Mouse (Mus musculus): Measurements from ENCODE around the gene Mrps34.
A peak's percentile ranks its signal among the peaks of the same experiment; 100 is the strongest.

Mrps34 gene

DNA sequence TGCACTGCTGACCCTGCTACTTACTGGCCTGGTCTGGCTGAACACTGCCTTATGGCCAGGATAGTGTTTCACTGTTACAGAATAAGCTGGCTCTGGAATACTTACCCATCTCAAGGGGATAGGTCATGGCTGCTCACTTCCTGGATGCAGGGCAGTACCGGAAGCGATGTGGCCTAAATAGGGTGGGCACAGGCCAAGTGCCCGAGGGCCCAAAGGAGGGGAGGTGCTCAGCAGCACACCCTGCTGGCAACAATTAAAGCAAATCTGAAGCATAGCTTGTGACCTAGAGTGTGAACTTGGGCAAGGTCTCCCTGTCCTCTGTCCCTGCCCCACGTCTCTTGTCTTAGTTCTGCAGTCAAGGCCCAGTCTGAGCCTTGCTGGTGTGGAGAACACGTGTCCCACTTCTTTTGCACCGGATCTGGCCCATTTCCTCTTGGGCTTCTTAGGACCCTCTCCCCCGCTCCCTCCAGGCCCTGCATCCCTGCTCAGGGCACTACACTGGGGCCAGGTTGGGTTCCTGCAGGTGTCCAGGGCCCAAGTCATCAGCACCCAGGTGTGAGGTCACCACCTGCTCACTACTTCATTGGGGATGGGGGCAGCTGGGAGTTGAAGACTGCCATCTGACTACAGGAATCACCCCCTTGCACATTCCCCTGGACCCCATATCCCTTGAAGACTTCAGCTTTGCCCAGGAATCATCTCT, 13.0 kb upstream of the Mrps34 start:
- no peak for DNase-seq (ENCODE audit: low spot score)

DNA sequence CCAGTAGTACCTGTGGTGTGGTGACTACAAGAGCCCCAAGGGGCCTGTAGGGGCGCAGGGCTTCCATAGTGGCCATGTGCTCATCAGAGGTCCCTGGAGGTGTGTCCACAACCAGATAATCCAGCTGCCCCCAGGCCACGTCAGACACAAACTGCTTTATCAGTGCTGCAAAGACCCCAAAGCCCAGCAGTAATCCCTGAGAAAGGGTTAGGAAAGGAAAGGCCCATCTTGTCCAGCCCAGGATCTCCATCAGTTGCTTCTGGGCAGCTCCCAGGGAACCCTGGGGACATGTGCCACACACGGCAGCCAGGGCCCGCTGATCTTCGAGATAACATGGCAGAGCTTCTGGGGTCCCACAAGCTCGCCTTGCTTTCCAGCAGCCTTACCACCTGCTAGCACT, 10.5 kb upstream of the Mrps34 start:
- DNase-seq (ENCODE audit: low spot score): no peak

GRCm38 (mm10) chr17:24885356-24886133, 9.4 kb upstream of the Mrps34 start:
- DNase-seq (ENCODE audit: low spot score): no peak

- peak; percentile 99 for DNase-seq (ENCODE audit: low spot score)
Observed at GRCm38 (mm10) chr17:24886134-24886931, 8.6 kb upstream of the Mrps34 start, which contains the start of the genes Nubp2 and Spsb3. Gene Nubp2 (minus strand): TSS chr17:24886349. Gene Spsb3 (plus strand): TSS chr17:24886643.

DNA sequence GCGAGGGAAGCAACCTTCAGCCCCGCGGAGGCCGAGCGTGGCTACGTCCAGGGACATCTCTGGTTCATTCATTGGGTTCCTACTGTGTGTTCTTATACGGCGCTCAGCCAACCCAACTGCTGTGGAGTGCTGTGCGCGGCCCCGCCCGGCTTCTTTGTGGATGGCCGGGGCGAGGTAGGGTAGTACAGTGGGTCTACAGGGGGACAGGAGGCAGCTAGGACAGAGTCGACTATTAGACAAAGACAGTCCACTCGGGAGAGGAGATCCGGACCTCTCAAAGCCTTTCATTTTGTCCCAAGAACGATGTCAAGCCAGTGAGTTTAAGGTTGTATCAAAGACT, 8.0 kb upstream of the Mrps34 start:
- no peak for DNase-seq (ENCODE audit: low spot score)

DNA sequence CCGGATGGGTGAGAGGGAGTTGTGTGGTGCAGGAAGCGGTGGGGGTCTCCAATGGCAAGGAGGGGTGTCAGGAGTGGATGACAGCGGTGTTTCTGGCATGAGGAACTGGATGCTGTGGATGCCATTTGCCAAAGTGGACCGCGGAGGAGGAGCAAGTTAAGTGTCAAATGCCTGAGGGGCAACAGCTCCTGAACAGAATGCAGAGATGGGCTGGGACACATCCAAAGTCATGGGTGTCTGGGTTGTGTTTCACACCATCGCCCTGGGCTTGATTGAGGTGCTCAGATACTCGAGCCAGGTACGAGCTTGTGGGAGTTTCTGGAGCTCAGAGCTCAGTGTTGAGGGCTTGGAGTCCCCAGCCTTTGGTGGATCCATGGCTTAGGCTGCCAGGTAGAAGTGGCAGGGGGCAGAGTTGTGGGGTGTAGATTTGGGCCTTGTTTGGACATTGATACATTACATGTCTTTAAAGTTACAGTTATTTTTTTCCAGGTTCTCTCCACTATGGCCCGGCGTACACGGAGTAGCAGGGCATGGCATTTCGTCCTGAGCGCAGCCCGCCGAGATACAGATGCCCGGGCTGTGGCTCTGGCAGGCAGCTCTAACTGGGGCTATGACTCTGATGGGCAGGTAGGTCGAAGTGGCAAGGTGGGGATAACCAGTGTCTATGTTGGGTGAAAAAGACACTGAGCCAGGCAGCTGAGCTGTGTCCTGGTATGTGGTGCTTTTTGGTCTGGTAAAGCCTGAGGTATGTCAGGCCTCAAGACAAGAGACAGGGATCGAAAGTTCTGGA, 7.4 kb upstream of the Mrps34 start:
- no peak for DNase-seq (ENCODE audit: low spot score)

DNA sequence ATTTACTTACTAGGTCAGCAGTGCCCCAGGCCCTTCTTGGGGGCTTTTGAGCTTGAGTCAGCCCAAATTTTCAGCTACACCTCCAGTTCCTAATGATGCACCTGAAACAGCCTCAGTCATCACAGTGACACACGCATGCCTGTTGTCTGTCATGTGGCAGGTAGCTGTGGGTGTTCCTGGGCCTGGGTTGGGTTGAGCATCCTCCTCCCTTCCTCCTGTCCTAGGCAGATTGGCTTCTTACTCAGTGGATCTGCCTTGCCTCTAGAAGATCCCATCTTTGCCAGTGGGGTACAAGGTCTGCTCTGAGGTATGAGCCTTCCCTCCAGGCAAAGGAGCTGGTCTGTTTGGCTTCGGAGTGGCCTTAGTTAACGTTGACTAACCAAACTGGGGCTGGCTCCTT, 6.1 kb upstream of the Mrps34 start:
- DNase-seq (ENCODE audit: low spot score): no peak

- DNase-seq (ENCODE audit: low spot score): no peak
Observed at GRCm38 (mm10) chr17:24890151-24891092, 4.5 kb upstream of the Mrps34 start.

GRCm38 (mm10) chr17:24891321-24891720, 3.6 kb upstream of the Mrps34 start:
- DNase-seq (ENCODE audit: low spot score): no peak

DNA sequence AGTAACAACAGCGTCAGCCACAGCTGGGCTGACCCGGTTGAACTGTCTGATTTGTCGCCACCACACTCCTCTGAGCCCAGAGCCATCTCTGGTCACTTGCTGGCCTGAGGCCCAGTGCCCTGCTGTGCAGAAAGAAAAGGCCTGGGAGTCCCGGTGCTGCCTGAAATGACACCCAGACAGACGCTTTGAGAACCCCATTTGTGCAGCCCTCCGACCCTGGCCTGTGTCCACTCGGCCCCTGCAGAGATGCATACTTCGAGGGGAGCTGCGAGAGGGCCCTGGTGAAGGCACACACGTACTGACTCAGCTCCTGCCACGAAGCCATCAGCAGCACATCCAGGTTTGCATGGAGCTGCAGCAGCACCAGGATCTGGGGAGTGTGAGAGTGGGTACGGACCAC, 2.1 kb upstream of the Mrps34 start:
- DNase-seq (ENCODE audit: low spot score): no peak

- DNase-seq (ENCODE audit: low spot score): no peak
Observed at GRCm38 (mm10) chr17:24893276-24893675, 1.6 kb upstream of the Mrps34 start.

DNA sequence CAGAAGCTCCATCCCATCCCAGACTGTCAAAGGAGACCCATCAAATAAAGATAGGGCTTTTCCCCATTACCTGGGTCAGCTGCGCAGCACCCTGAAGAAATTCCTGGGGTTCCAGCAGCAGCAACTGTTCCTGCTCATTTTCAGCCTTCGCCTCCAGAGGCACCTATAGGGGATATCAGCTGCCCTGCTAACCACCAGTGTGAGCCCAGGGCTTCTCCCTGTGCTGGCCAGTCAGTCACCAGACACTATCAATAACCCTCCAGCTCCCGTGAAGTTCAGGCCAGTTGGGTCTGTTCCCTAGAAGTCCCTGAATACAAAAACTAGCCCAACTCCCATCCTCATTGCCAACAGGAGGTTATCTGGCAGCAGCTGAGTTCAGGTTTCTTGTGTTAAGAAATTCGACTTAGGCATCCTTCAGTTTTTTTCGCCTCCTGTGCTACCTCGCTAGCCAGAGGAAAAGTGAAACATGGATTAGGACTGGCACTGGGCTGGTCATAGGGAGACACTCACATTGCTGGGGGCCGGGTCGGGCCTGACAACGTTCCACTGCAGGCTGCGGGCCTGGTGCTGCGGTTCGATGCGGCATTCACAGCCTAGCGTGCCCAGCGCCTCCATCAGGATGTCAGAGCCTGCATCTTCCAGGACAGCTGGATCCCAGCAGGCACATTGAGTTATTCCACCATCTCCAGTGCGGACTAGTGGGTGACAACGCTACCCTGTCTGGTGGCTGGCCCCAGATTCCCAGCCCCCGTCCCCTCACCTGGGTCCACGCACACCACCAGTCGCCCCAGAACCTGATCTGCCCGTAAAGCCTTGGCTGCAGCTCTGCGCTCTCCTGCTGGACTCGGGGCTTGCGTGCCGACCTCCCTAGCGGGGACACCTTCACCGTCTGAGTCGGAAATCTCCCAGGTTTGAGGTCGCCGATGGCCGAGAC, 588 bp upstream of the Mrps34 start:
- no peak for DNase-seq (ENCODE audit: low spot score)

DNA sequence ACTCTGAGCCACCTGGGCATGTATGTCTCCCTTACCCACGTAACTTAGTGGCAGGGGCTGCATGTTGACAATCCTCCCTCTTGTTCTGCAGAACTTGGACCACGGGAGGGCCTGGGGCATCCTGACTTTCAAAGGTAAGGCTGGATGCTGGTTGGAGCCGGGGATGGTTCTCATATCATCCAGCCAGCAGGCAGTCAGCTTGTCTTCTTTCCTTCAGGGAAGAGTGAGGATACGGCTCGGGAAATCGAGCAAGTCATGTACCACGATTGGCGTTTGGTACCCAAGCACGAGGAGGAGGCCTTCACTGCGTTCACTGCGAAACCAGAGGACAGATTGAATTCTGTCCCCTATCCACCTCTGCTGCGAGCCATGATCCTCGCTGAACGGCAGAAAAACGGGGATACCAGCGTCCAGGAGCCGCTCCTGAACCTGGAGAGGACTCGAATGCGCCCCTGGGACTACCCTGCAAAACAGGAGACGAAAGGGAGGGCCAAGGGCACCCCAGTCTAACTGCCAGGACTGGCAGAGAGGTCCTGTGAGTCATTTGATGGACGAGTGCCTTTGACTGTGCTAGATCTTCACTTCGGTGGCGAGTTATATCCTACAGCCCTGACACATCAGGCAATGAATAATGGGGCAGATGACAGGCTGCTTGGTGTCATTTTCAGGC, 790 bp downstream of the Mrps34 start:
- DNase-seq (ENCODE audit: low spot score): peak; percentile 2

DNA sequence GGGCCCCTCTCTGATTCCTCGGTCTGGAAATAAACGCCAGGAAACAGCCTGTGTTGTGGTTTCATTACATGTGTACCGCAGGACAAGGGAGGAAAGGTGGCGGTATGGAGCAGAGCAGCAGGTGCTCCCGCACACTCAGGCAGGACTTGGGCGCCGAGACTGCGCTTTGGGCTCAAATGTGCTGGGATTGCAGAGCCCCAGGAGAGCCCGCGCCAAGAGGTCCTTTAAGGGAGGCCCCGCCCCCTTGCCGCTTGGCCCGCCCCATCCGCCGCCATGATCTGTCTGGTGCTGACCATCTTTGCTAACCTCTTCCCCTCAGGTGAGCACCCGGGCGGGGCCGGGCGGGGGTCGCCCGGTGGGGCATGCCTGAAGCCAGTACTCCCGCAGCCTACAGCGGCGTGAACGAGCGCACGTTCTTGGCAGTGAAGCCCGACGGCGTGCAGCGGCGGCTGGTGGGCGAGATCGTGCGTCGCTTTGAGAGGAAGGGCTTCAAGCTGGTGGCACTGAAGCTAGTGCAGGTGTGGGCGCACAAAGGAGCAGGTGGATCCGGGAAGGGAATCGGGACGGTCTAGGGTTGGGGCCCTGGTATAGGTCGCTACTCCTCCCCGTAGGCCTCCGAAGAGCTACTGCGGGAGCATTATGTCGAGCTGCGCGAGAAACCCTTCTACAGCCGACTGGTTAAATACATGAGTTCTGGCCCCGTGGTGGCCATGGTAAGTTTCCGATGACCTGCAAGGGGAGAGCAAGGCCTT, 1.5 kb downstream of the Mrps34 start, which contains the start of gene Nme3:
Gene Nme3 (plus strand): TSS at position 260 of the 752 bp plus-strand sequence.
- DNase-seq (ENCODE audit: low spot score): peak; percentile 59

- no peak for DNase-seq (ENCODE audit: low spot score)
Observed at GRCm38 (mm10) chr17:24896993-24897269, 2.0 kb downstream of the Mrps34 start.

DNA sequence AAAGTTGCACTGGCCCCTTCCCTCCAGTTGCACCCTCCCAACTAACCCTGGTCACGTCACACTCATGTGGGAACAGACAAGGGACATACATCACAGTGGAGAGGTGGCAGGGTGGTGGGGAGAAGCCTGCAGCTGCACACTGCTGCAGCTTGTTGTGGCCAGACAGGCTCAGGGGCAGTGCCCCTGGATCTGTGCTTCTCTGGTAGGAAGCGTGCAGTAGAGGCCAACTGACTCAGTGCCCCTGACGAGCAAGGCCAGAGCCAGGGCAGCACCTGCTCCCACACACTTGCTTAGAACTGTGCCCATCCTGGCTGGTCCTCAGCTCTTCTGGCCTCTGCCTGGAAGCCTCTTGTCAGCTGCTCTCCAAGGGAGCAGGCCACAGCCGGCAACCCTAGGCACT, 2.7 kb downstream of the Mrps34 start:
- DNase-seq (ENCODE audit: low spot score): no peak

DNA sequence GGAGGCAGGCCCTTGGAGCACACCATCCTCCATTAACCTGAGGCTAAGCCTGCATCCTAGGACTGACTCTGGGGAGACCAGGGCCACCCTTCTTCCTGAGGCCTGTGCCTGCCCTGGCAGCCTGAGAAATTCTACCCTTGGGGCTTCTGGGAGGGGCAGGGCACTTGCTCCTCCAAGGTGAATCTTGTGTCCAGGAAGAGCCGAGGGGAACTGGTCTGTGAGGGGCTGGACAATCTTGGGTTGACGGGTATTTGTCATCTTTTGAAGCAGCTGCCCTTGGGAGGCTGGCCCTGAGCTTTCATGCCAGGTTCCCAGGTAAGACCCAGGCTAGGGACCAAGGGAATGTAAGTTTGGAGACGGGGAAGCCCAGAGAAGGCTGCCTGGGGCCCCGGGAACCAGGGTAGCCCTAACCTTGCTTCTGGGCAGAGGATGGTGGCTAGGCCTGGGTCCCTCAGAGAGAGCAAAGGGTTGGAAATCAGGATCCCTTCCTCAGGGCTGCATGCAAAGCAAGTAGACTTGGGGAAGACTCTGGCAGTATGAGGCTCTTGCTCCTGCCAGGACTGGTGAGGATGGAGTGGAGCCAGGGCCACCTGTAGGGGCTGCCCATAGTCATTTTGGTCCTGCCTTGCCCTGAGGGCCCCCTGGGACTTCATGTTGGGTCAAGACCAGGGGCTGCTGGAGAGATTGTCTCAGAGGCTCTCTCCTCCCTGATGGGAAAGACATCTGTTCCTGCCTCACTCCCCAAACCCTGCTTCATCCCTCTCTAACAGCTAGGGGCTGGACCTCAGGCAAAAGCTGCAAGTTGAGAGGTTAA, 3.3 kb downstream of the Mrps34 start:
- DNase-seq (ENCODE audit: low spot score): peak; percentile 1

GRCm38 (mm10) chr17:24899153-24899552, 4.2 kb downstream of the Mrps34 start:
- DNase-seq (ENCODE audit: low spot score): no peak
